Mouse (Mus musculus): ENCODE measurements around the gene Snx25. TPM values are rescaled to one million over a fixed set of nuclear protein-coding genes. Genes with fewer than 3 reads are reported as not detected.

Gene Snx25
- polyA plus RNA-seq (2012; ENCODE audit: insufficient read depth, insufficient read length, missing spikeins): 10.8 and 12.3 TPM in 2 replicates

- H3K4me3 ChIP-seq (ENCODE audit: insufficient read depth, low read length): peak within 1 kb of the TSS; percentile 94
- H3K4me1 ChIP-seq (ENCODE audit: control insufficient read depth, insufficient read depth, low read length): peaks cover 7% of the 10 kb centered on the region; the same call in 1 of the 2 replicates
- H3K27ac ChIP-seq (ENCODE audit: insufficient read depth, low read depth, low read length): no peak within 1 kb of the TSS
- TF ChIP-seq POLR2A (IDR thresholded peaks at IDR 0.05; ENCODE audit: borderline replicate concordance, low read depth, low read length) (no peak), CTCF (IDR thresholded peaks at IDR 0.05; ENCODE audit: low read depth, low read length) (no peak)
These were observed at the start of gene Snx25 for GRCm38 (mm10) chr8:46152064-46153031. TSS of gene Snx25 (minus strand) at chr8:46152159.

- H3K27ac ChIP-seq (ENCODE audit: insufficient read depth, low read depth, low read length): no peak overlapping the region
- TF ChIP-seq POLR2A (IDR thresholded peaks at IDR 0.05; ENCODE audit: borderline replicate concordance, low read depth, low read length) (no peak), CTCF (IDR thresholded peaks at IDR 0.05; ENCODE audit: low read depth, low read length) (no peak)
- H3K4me1 ChIP-seq (ENCODE audit: control insufficient read depth, insufficient read depth, low read length): peaks cover 3% of the 10 kb centered on the region
- H3K4me3 ChIP-seq (ENCODE audit: insufficient read depth, low read length): no peak overlapping the region
These were observed 45.7 kb upstream of the Snx25 start for GRCm38 (mm10) chr8:46197673-46198072.

GRCm38 (mm10) chr8:46196877-46197276 lies 44.9 kb upstream of the Snx25 start:
- no peak overlapping the region for H3K4me3 ChIP-seq (ENCODE audit: insufficient read depth, low read length)
- H3K27ac ChIP-seq (ENCODE audit: insufficient read depth, low read depth, low read length): no peak overlapping the region
- TF ChIP-seq CTCF (IDR thresholded peaks at IDR 0.05; ENCODE audit: low read depth, low read length) (no peak), POLR2A (IDR thresholded peaks at IDR 0.05; ENCODE audit: borderline replicate concordance, low read depth, low read length) (no peak)
- peaks cover 3% of the 10 kb centered on the region for H3K4me1 ChIP-seq (ENCODE audit: control insufficient read depth, insufficient read depth, low read length)

GRCm38 (mm10) chr8:46193100-46193499 lies 41.1 kb upstream of the Snx25 start:
- TF ChIP-seq POLR2A (IDR thresholded peaks at IDR 0.05; ENCODE audit: borderline replicate concordance, low read depth, low read length): no peak
- no peak for TF ChIP-seq CTCF (IDR thresholded peaks at IDR 0.05; ENCODE audit: low read depth, low read length)
- H3K4me1 ChIP-seq (ENCODE audit: control insufficient read depth, insufficient read depth, low read length): peaks cover 3% of the 10 kb centered on the region
- H3K27ac ChIP-seq (ENCODE audit: insufficient read depth, low read depth, low read length): no peak overlapping the region
- H3K4me3 ChIP-seq (ENCODE audit: insufficient read depth, low read length): no peak overlapping the region

GRCm38 (mm10) chr8:46185361-46185760 lies 33.4 kb upstream of the Snx25 start:
- H3K4me1 ChIP-seq (ENCODE audit: control insufficient read depth, insufficient read depth, low read length): no peaks in the 10 kb centered on the region
- no peak overlapping the region for H3K27ac ChIP-seq (ENCODE audit: insufficient read depth, low read depth, low read length)
- TF ChIP-seq POLR2A (IDR thresholded peaks at IDR 0.05; ENCODE audit: borderline replicate concordance, low read depth, low read length) (no peak), CTCF (IDR thresholded peaks at IDR 0.05; ENCODE audit: low read depth, low read length) (no peak)
- H3K4me3 ChIP-seq (ENCODE audit: insufficient read depth, low read length): no peak overlapping the region

GRCm38 (mm10) chr8:46180136-46180535 lies 28.2 kb upstream of the Snx25 start:
- no peak overlapping the region for H3K4me3 ChIP-seq (ENCODE audit: insufficient read depth, low read length)
- TF ChIP-seq CTCF (IDR thresholded peaks at IDR 0.05; ENCODE audit: low read depth, low read length) (no peak), POLR2A (IDR thresholded peaks at IDR 0.05; ENCODE audit: borderline replicate concordance, low read depth, low read length) (no peak)
- H3K27ac ChIP-seq (ENCODE audit: insufficient read depth, low read depth, low read length): no peak overlapping the region
- no peaks in the 10 kb centered on the region for H3K4me1 ChIP-seq (ENCODE audit: control insufficient read depth, insufficient read depth, low read length)

GRCm38 (mm10) chr8:46173651-46174050 lies 21.7 kb upstream of the Snx25 start:
- no peaks in the 10 kb centered on the region for H3K4me1 ChIP-seq (ENCODE audit: control insufficient read depth, insufficient read depth, low read length)
- H3K4me3 ChIP-seq (ENCODE audit: insufficient read depth, low read length): no peak overlapping the region
- no peak for TF ChIP-seq POLR2A (IDR thresholded peaks at IDR 0.05; ENCODE audit: borderline replicate concordance, low read depth, low read length)
- TF ChIP-seq CTCF (IDR thresholded peaks at IDR 0.05; ENCODE audit: low read depth, low read length): no peak
- no peak overlapping the region for H3K27ac ChIP-seq (ENCODE audit: insufficient read depth, low read depth, low read length)

- peak overlapping the region; percentile 95 for H3K4me3 ChIP-seq (ENCODE audit: insufficient read depth, low read length)
- H3K4me1 ChIP-seq (ENCODE audit: control insufficient read depth, insufficient read depth, low read length): peaks cover 2% of the 10 kb centered on the region
- TF ChIP-seq CTCF (IDR thresholded peaks at IDR 0.05; ENCODE audit: low read depth, low read length) (no peak), POLR2A (IDR thresholded peaks at IDR 0.05; ENCODE audit: borderline replicate concordance, low read depth, low read length) (no peak)
- peak overlapping the region; percentile 47; the same call in 1 of the 2 replicates for H3K27ac ChIP-seq (ENCODE audit: insufficient read depth, low read depth, low read length)
These were observed 11.9 kb upstream of the Snx25 start for GRCm38 (mm10) chr8:46163870-46164190.

- TF ChIP-seq POLR2A (IDR thresholded peaks at IDR 0.05; ENCODE audit: borderline replicate concordance, low read depth, low read length) (peak; percentile 87; the same call in 1 of the 2 replicates), CTCF (IDR thresholded peaks at IDR 0.05; ENCODE audit: low read depth, low read length) (no peak)
- H3K4me3 ChIP-seq (ENCODE audit: insufficient read depth, low read length): peak overlapping the region; percentile 95
- peaks cover 2% of the 10 kb centered on the region for H3K4me1 ChIP-seq (ENCODE audit: control insufficient read depth, insufficient read depth, low read length)
These were observed 11.3 kb upstream of the Snx25 start for GRCm38 (mm10) chr8:46162953-46163869.

More at GRCm38 (mm10) chr8:46162953-46163869, 11.3 kb upstream of the Snx25 start:
- peak overlapping the region; percentile 71 for H3K27ac ChIP-seq (ENCODE audit: insufficient read depth, low read depth, low read length)
